Mouse (Mus musculus) embryonic facial prominence, embryonic 10.5 days (tissue): ENCODE results near the gene Snrnp35. TPM values are rescaled to one million over a fixed set of nuclear protein-coding genes. Genes with fewer than 3 reads are reported as not detected.
"Not testable (repeated sequence)": the region's sequence is repeated elsewhere in the genome, so short reads cannot be mapped to it uniquely, and the experiment has no call there.

ENCODE experiments used
- DNase-seq: peaks from one replicate; pipeline ENCODE4 v3.0.0-alpha.2; 2017; ENCODE audit warnings: low spot score
- H3K27ac ChIP-seq: fragments of 300-500 bp; sonication (generic); replicated peaks from 2 replicates; pipeline ENCODE4 v1.5.1; 2016; ENCODE audit warnings: mild to moderate bottlenecking
- H3K27me3 ChIP-seq: fragments of 300-500 bp; sonication (generic); replicated peaks from 2 replicates; pipeline ENCODE4 v1.6.1; 2016; ENCODE audit warnings: low read depth, mild to moderate bottlenecking; ENCODE audit not compliant: poor library complexity, severe bottlenecking
- H3K36me3 ChIP-seq: fragments of 300-500 bp; sonication (generic); replicated peaks from 2 replicates; pipeline ENCODE4 v1.6.1; 2016; ENCODE audit warnings: mild to moderate bottlenecking, moderate library complexity
- H3K4me1 ChIP-seq: fragments of 300-500 bp; sonication (generic); 2 replicates; pipeline ENCODE4 v1.6.1; 2016
- H3K4me3 ChIP-seq: fragments of 300-500 bp; sonication (generic); 2 replicates; pipeline ENCODE4 v1.5.1; 2016; ENCODE audit warnings: mild to moderate bottlenecking, moderate library complexity
- H3K9me3 ChIP-seq: fragments of 300-500 bp; sonication (generic); 2 replicates; pipeline ENCODE4 v1.6.1; 2016; ENCODE audit warnings: mild to moderate bottlenecking
- WGBS: fragments of 180-500 bp; shearing (Covaris S2); methylation state at CpG from one replicate; pipeline ENCODE4 v1.1.7; 2016; 5-methylcytosine and 5-hydroxymethylcytosine counted together
- polyA plus RNA-seq: library from polyadenylated mRNA; unstranded; fragments of >200 nt; fragmentation: Nextera tagmentation; extraction: Ambion mirVana; gene quantifications from 2 replicates; pipeline ENCODE4 v1.2.1, GENCODE M21; 2016

Snrnp35 gene
- polyA plus RNA-seq, 1 experiment from 2014 or later: 28.8 TPM

GRCm38 (mm10) chr5:124450051-124450450 lies 32.9 kb upstream of the Snrnp35 start:
- no peak overlapping the region for H3K27ac ChIP-seq
- 92% methylated on average over 7 of the region's 7 CpGs for WGBS
- no peaks in the 10 kb centered on the region for H3K9me3 ChIP-seq
- no peak overlapping the region for H3K4me3 ChIP-seq
- no peaks in the 10 kb centered on the region for H3K27me3 ChIP-seq
- peaks cover 87% of the 10 kb centered on the region for H3K36me3 ChIP-seq
- no peak for DNase-seq
- peaks cover 35% of the 10 kb centered on the region for H3K4me1 ChIP-seq

GRCm38 (mm10) chr5:124450641-124451340 lies 32.1 kb upstream of the Snrnp35 start:
- peaks cover 94% of the 10 kb centered on the region for H3K36me3 ChIP-seq
- no peaks in the 10 kb centered on the region for H3K27me3 ChIP-seq
- H3K9me3 ChIP-seq: no peaks in the 10 kb centered on the region
- H3K27ac ChIP-seq: no peak overlapping the region
- H3K4me1 ChIP-seq: peaks cover 33% of the 10 kb centered on the region
- DNase-seq: no peak
- H3K4me3 ChIP-seq: no peak overlapping the region
- 89% methylated on average over 16 of the region's 16 CpGs for WGBS

- Histone ChIP-seq H3K27ac (no peak overlapping the region), H3K36me3 (peaks cover 100% of the 10 kb centered on the region), H3K27me3 (no peaks in the 10 kb centered on the region), H3K9me3 (no peaks in the 10 kb centered on the region), H3K4me3 (no peak overlapping the region), H3K4me1 (peaks cover 19% of the 10 kb centered on the region)
- WGBS: 84% methylated on average over 15 of the region's 15 CpGs
- no peak for DNase-seq
These were observed 30.3 kb upstream of the Snrnp35 start for GRCm38 (mm10) chr5:124452494-124453228.

GRCm38 (mm10) chr5:124453339-124454081 lies 29.4 kb upstream of the Snrnp35 start:
- Histone ChIP-seq H3K4me1 (peaks cover 15% of the 10 kb centered on the region), H3K27ac (no peak overlapping the region), H3K36me3 (peaks cover 100% of the 10 kb centered on the region)

GRCm38 (mm10) chr5:124454082-124454419 lies 28.9 kb upstream of the Snrnp35 start:
- peaks cover 100% of the 10 kb centered on the region for H3K36me3 ChIP-seq

More at GRCm38 (mm10) chr5:124453339-124454081, 29.4 kb upstream of the Snrnp35 start:
- H3K4me3 ChIP-seq: no peak overlapping the region
- 89% methylated on average over 13 of the region's 13 CpGs for WGBS
- H3K27me3 ChIP-seq: no peaks in the 10 kb centered on the region
- DNase-seq: no peak
- no peaks in the 10 kb centered on the region for H3K9me3 ChIP-seq

GRCm38 (mm10) chr5:124456762-124457161 lies 26.2 kb upstream of the Snrnp35 start:
- Histone ChIP-seq H3K4me1 (0 out of 2 replicates have a peak, but pooled peaks cover 3% of the 10 kb centered on the region), H3K4me3 (no peak overlapping the region), H3K9me3 (no peaks in the 10 kb centered on the region), H3K27me3 (no peaks in the 10 kb centered on the region), H3K27ac (no peak overlapping the region), H3K36me3 (peaks cover 100% of the 10 kb centered on the region)
- DNase-seq: no peak
- 96% methylated on average over 6 of the region's 6 CpGs for WGBS

More at GRCm38 (mm10) chr5:124454082-124454419, 28.9 kb upstream of the Snrnp35 start:
- no peak for DNase-seq
- H3K4me1 ChIP-seq: peaks cover 9% of the 10 kb centered on the region; the same call in 1 of the 2 replicates
- no peak overlapping the region for H3K4me3 ChIP-seq
- no peaks in the 10 kb centered on the region for H3K27me3 ChIP-seq
- no peaks in the 10 kb centered on the region for H3K9me3 ChIP-seq
- WGBS: 78% methylated on average over 1 of the region's 1 CpGs
- no peak overlapping the region for H3K27ac ChIP-seq

GRCm38 (mm10) chr5:124460922-124461321 lies 22.0 kb upstream of the Snrnp35 start:
- 94% methylated on average over 14 of the region's 14 CpGs for WGBS
- not testable (repeated sequence) for H3K27me3 ChIP-seq, DNase-seq, H3K4me3 ChIP-seq, H3K4me1 ChIP-seq, H3K27ac ChIP-seq, H3K9me3 ChIP-seq
- H3K36me3 ChIP-seq: peaks cover 82% of the 10 kb centered on the region

- no peak overlapping the region for H3K4me3 ChIP-seq
- H3K27ac ChIP-seq: no peak overlapping the region
- peaks cover 81% of the 10 kb centered on the region for H3K36me3 ChIP-seq
- H3K9me3 ChIP-seq: no peaks in the 10 kb centered on the region
- no peaks in the 10 kb centered on the region for H3K27me3 ChIP-seq
- WGBS: 87% methylated on average over 8 of the region's 8 CpGs
- H3K4me1 ChIP-seq: no peaks in the 10 kb centered on the region
- DNase-seq: no peak
These were observed 20.5 kb upstream of the Snrnp35 start for GRCm38 (mm10) chr5:124462297-124463025.

- no peak for DNase-seq
- H3K9me3 ChIP-seq: no peaks in the 10 kb centered on the region
- no peaks in the 10 kb centered on the region for H3K27me3 ChIP-seq
- peaks cover 81% of the 10 kb centered on the region for H3K36me3 ChIP-seq
- H3K27ac ChIP-seq: no peak overlapping the region
- WGBS: 91% methylated on average over 5 of the region's 5 CpGs
- H3K4me1 ChIP-seq: no peaks in the 10 kb centered on the region
- no peak overlapping the region for H3K4me3 ChIP-seq
These were observed 19.5 kb upstream of the Snrnp35 start for GRCm38 (mm10) chr5:124463462-124463861.

- Histone ChIP-seq H3K27me3 (no peaks in the 10 kb centered on the region), H3K4me1 (no peaks in the 10 kb centered on the region), H3K36me3 (peaks cover 81% of the 10 kb centered on the region), H3K4me3 (no peak overlapping the region), H3K27ac (no peak overlapping the region), H3K9me3 (no peaks in the 10 kb centered on the region)
- DNase-seq: no peak
These were observed 18.0 kb upstream of the Snrnp35 start for GRCm38 (mm10) chr5:124464905-124465304.

- H3K4me3 ChIP-seq: no peak overlapping the region
- H3K27ac ChIP-seq: no peak overlapping the region
- DNase-seq: no peak
- 88% methylated on average over 1 of the region's 1 CpGs for WGBS
- no peaks in the 10 kb centered on the region for H3K9me3 ChIP-seq
- no peaks in the 10 kb centered on the region for H3K27me3 ChIP-seq
- peaks cover 59% of the 10 kb centered on the region for H3K36me3 ChIP-seq
- no peaks in the 10 kb centered on the region for H3K4me1 ChIP-seq
These were observed 15.2 kb upstream of the Snrnp35 start for GRCm38 (mm10) chr5:124467766-124468165.

GRCm38 (mm10) chr5:124468365-124468764 lies 14.6 kb upstream of the Snrnp35 start:
- no peaks in the 10 kb centered on the region for H3K4me1 ChIP-seq
- peaks cover 53% of the 10 kb centered on the region for H3K36me3 ChIP-seq
- H3K4me3 ChIP-seq: no peak overlapping the region
- no peaks in the 10 kb centered on the region for H3K9me3 ChIP-seq
- WGBS: 94% methylated on average over 7 of the region's 7 CpGs
- H3K27ac ChIP-seq: no peak overlapping the region
- H3K27me3 ChIP-seq: no peaks in the 10 kb centered on the region
- no peak for DNase-seq
